10 mouse cellular contexts compared by ENCODE assay signal in the genomic region with DNA sequence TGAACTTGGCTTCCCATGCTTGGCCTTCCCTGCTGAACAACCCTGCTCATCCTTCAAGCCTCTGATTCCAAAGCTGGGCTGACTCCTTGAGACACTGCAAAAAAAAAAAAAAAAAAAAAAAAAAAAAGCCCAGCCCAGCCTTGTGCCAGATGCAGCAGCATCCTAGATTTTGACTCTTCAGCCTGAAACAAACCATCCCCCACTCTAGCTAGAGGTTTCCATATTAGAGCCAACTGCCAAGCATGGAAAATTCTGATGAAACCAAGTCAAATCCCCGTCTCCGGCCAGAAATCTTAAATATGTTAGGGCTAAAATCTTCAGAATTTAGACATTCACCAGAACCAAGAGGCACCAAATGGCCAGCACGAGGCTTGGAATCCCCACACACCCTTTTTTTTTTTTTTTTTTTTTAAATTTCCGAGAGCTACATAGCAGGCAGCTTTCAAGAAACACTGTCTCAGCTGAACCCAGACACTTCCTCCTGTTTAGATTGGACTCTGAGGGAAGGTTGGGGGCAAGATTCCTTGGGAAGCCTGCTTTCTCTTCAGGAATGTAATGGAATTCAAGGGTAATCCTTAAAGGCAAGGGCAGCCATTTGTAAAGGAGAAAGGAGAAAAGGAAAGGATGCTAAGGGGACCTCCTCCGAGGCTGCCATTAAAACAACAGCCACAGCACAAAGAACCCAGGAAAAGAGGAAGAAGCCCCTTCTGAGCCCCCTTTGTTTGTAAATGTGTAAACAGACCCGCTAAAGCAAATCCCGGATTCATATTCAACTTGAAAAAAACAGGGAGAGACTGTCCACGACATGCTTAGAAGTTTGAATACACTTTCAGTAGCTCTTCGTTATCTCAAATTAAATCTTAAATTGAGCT.
DNase-seq lines count a peak whose midpoint lies in the region; ATAC-seq lines count a peak whose summit lies in the region.
"Had no signal": no experiment of that assay in that cellular context is flagged by ENCODE, and none has a peak within 500 bp of the region (broad histone marks: within the 10 kb centered on the region; RNA-seq: fewer than 3 reads in every experiment).

No protein-coding gene starts in this region.

- H3K9me3 ChIP-seq in kidney, embryonic 16.5 days (ENCODE audit: low read length) = no peaks in the 10 kb centered on the region
- H3K9me3 ChIP-seq: liver, embryonic 13.5 days; neural tube, embryonic 12.5 days had no signal

- no peak for DNase-seq in kidney, adult 8-10 months
- DNase-seq in MN1 (ENCODE audit: low spot score) = peak; percentile 74
- DNase-seq in embryo, embryonic 9.5 days (ENCODE audit: extremely low spot score) = peak; percentile 38
- DNase-seq in lung, postnatal 36 days = peak; percentile 8
- no peak for DNase-seq in gastrocnemius, postnatal 4 days (ENCODE audit: low spot score in 2 of 2)
- DNase-seq: kidney, postnatal 36 days; liver, embryonic 13.5 days had no signal

- 34% methylated on average over 9 of the region's 9 CpGs for WGBS in kidney, embryonic 16.5 days

- peak overlapping the region; percentile 38; the same call in 1 of the 2 replicates for H3K27ac ChIP-seq in kidney, embryonic 16.5 days (ENCODE audit: low read length)
- H3K27ac ChIP-seq: liver, embryonic 13.5 days; neural tube, embryonic 12.5 days had no signal

- no peak overlapping the region for H3K9ac ChIP-seq in kidney, embryonic 16.5 days (replicated peaks; ENCODE audit: low read length)
- H3K9ac ChIP-seq: liver, embryonic 13.5 days; neural tube, embryonic 12.5 days had no signal

- no peak overlapping the region for H3K4me3 ChIP-seq in kidney, embryonic 16.5 days (ENCODE audit: low read length)
- H3K4me3 ChIP-seq: liver, embryonic 13.5 days; neural tube, embryonic 12.5 days had no signal

- no peak for ATAC-seq in kidney, embryonic 16.5 days (ENCODE audit: low FRiP score, low TSS enrichment)
- no peak for ATAC-seq in cerebellum, adult (ENCODE audit: insufficient number of reproducible peaks, low FRiP score, low TSS enrichment)

- H3K4me2 ChIP-seq in kidney, embryonic 16.5 days (replicated peaks; ENCODE audit: low read depth, low read length) = no peak overlapping the region
- H3K4me2 ChIP-seq: liver, embryonic 13.5 days; neural tube, embryonic 12.5 days had no signal

- H3K36me3 ChIP-seq in kidney, embryonic 16.5 days (ENCODE audit: insufficient read depth, low read length) = no peaks in the 10 kb centered on the region
- H3K36me3 ChIP-seq: liver, embryonic 13.5 days; neural tube, embryonic 12.5 days had no signal

- H3K27me3 ChIP-seq in kidney, embryonic 16.5 days (ENCODE audit: insufficient read depth, low read length) = no peaks in the 10 kb centered on the region
- H3K27me3 ChIP-seq: liver, embryonic 13.5 days; neural tube, embryonic 12.5 days had no signal

- peaks cover 26% of the 10 kb centered on the region for H3K4me1 ChIP-seq in kidney, embryonic 16.5 days (ENCODE audit: insufficient read depth, low read length)
- H3K4me1 ChIP-seq: liver, embryonic 13.5 days had no signal

Comparison
In these comparisons a context has a peak if more than half of its experiments do, and no peak if none do; other contexts are left out.
1. DNase-seq: peak in MN1 (single experiment), embryo, embryonic 9.5 days (single experiment) and lung, postnatal 36 days (single experiment); none in kidney, adult 8-10 months (0 of 2) and gastrocnemius, postnatal 4 days (0 of 2).